Mouse (Mus musculus) lung, embryonic 14.5 days (tissue): ENCODE measurements around the gene Spry1. TPM values are rescaled to one million over a fixed set of nuclear protein-coding genes. Genes with fewer than 3 reads are reported as not detected.

ENCODE experiments used
- ATAC-seq: fragments of 200-750 bp; cut with Nextera tagmentation; 2 replicates; pipeline ENCODE4 v1.8.0; 2017; ENCODE audit warnings: mild to moderate bottlenecking, moderate TSS enrichment, moderate library complexity; ENCODE audit not compliant: insufficient read depth
- DNase-seq: peaks from one replicate; pipeline ENCODE4 v3.0.0-alpha.2; 2015
- H3K27ac ChIP-seq: fragments of 300-500 bp; sonication (generic); 2 replicates; pipeline ENCODE4 v1.5.1; 2014; ENCODE audit warnings: low read depth, mild to moderate bottlenecking, moderate library complexity
- H3K27me3 ChIP-seq: fragments of 300-500 bp; sonication (generic); 2 replicates; pipeline ENCODE4 v1.6.1; 2014; ENCODE audit warnings: low read length, control low read depth; ENCODE audit not compliant: insufficient read depth
- H3K36me3 ChIP-seq: fragments of 300-500 bp; sonication (generic); 2 replicates; pipeline ENCODE4 v1.6.1; 2014; ENCODE audit warnings: control low read depth; ENCODE audit not compliant: insufficient read depth
- H3K4me1 ChIP-seq: fragments of 300-500 bp; sonication (generic); 2 replicates; pipeline ENCODE4 v1.6.1; 2014; ENCODE audit warnings: antibody characterized with exemption, control low read depth; ENCODE audit not compliant: insufficient read depth
- H3K4me2 ChIP-seq: fragments of 300-500 bp; sonication (generic); 2 replicates; pipeline ENCODE4 v1.6.1; 2014; ENCODE audit warnings: mild to moderate bottlenecking
- H3K4me3 ChIP-seq: fragments of 300-500 bp; sonication (generic); 2 replicates; pipeline ENCODE4 v1.5.1; 2014; ENCODE audit warnings: low read depth, low read length
- H3K9ac ChIP-seq: fragments of 300-500 bp; sonication (generic); 2 replicates; pipeline ENCODE4 v1.6.1; 2014
- H3K9me3 ChIP-seq: fragments of 300-500 bp; sonication (generic); 2 replicates; pipeline ENCODE4 v1.6.1; 2016; ENCODE audit warnings: low read depth, low read length, control low read depth
- CTCF ChIP-seq: IDR thresholded peaks from 2 replicates; pipeline ENCODE4 v1.5.1; 2016; ENCODE audit warnings: antibody characterized with exemption, low read depth
- WGBS: fragments of 180-500 bp; shearing (Covaris S2); extraction: QIAGEN DNeasy Blood & Tissue Kit; methylation state at CpG from one replicate; pipeline ENCODE4 v1.1.7; 2014; 5-methylcytosine and 5-hydroxymethylcytosine counted together
- polyA plus RNA-seq: library from polyadenylated mRNA; unstranded; fragments of >200 nt; fragmentation: Nextera tagmentation; extraction: Ambion mirVana; gene quantifications from 2 replicates; pipeline ENCODE4 v1.2.1, GENCODE M21; 2014

Spry1 gene
- polyA plus RNA-seq, 1 experiment from 2014 or later: 17.8 TPM

- no peak for TF ChIP-seq CTCF
- Histone ChIP-seq H3K27me3 (no peaks in the 10 kb centered on the region), H3K9ac (peak overlapping the region; percentile 90), H3K36me3 (peaks cover 34% of the 10 kb centered on the region), H3K4me1 (peaks cover 10% of the 10 kb centered on the region), H3K9me3 (no peaks in the 10 kb centered on the region), H3K4me3 (peak overlapping the region; percentile 84), H3K4me2 (peak overlapping the region; percentile 85), H3K27ac (no peak overlapping the region)
- WGBS: 22% methylated on average over 20 of the region's 20 CpGs
- DNase-seq (peak; percentile 61), ATAC-seq (no peak)
These were observed 2.3 kb downstream of the Spry1 start for GRCm38 (mm10) chr3:37641796-37642680.

DNA sequence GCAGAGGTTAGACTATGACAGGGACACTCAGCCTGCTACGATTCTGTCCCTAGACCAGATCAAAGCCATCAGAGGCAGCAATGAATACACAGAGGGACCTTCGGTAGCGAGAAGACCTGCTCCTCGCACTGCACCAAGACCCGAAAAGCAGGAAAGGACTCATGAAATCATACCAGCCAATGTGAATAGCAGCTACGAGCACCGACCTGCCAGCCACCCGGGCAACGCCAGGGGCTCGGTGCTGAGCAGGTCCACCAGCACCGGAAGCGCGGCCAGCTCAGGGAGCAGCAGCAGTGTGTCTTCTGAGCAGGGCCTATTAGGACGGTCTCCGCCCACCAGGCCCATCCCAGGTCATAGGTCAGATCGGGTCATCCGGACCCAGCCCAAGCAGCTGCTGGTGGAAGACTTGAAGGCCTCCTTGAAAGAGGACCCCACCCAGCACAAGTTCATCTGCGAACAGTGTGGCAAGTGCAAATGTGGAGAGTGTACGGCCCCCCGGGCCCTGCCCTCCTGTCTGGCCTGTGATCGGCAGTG, 3.0 kb downstream of the Spry1 start:
- DNase-seq (no peak), ATAC-seq (no peak)
- peak overlapping the region; percentile 85 for H3K4me2 ChIP-seq
- WGBS: 82% methylated on average over 21 of the region's 21 CpGs
- no peak overlapping the region for H3K27ac ChIP-seq
- H3K9ac ChIP-seq: no peak overlapping the region
- H3K9me3 ChIP-seq: no peaks in the 10 kb centered on the region
- no peak for TF ChIP-seq CTCF
- peak overlapping the region; percentile 84 for H3K4me3 ChIP-seq
- peaks cover 34% of the 10 kb centered on the region for H3K36me3 ChIP-seq
- no peaks in the 10 kb centered on the region for H3K27me3 ChIP-seq
- peaks cover 10% of the 10 kb centered on the region for H3K4me1 ChIP-seq

DNA sequence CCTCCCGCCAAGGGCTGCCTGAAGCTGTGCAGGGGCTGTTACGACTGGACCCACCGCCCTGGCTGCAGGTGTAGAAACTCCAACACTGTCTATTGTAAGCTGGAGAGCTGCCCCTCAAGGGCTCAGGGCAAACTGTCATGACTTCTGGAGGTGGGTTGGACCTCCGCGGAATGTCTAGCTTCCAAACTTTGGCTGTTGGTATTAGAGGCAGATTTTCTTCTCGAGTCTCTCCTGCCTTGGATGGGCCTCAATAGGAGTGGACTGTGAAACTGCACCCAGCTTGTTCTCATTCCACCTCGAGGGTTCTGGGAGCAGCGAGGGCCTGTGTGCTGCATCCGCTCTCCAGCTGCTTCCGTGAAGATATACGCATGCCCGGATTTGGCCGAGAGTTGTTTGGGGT, 3.7 kb downstream of the Spry1 start:
- Histone ChIP-seq H3K27ac (no peak overlapping the region), H3K9me3 (no peaks in the 10 kb centered on the region), H3K4me1 (peaks cover 10% of the 10 kb centered on the region), H3K4me2 (no peak overlapping the region), H3K9ac (no peak overlapping the region), H3K27me3 (no peaks in the 10 kb centered on the region), H3K36me3 (peaks cover 38% of the 10 kb centered on the region), H3K4me3 (no peak overlapping the region)
- TF ChIP-seq CTCF: no peak
- no peak for DNase-seq
- no peak for ATAC-seq
- 78% methylated on average over 13 of the region's 13 CpGs for WGBS

GRCm38 (mm10) chr3:37643903-37644302, 4.2 kb downstream of the Spry1 start:
- peaks cover 10% of the 10 kb centered on the region for H3K4me1 ChIP-seq
- no peaks in the 10 kb centered on the region for H3K27me3 ChIP-seq
- H3K9ac ChIP-seq: no peak overlapping the region
- peaks cover 38% of the 10 kb centered on the region for H3K36me3 ChIP-seq
- 74% methylated on average over 8 of the region's 8 CpGs for WGBS
- ATAC-seq (no peak), DNase-seq (no peak)
- H3K27ac ChIP-seq: no peak overlapping the region
- TF ChIP-seq CTCF: no peak
- H3K4me3 ChIP-seq: no peak overlapping the region
- no peaks in the 10 kb centered on the region for H3K9me3 ChIP-seq
- no peak overlapping the region for H3K4me2 ChIP-seq

DNA sequence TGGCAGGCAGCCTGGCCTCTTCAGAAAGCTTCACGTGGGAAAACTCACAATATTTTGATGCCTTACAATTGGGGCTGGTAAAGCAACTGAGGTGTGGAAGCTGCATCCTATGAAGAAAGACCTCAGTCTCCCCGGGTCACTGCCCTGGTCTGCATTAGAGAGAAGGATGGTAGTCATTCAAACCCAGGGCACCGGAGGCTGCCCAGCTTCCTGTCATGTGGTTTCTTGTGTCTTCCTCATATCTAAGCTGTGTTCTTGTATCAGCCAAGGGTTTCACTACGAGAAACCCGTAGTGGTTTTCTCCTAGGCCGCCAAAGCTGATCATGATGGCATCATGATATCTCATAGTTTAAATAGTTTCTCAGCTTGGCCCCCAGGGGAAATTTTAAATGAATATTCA, 5.3 kb downstream of the Spry1 start:
- H3K4me3 ChIP-seq: no peak overlapping the region
- H3K36me3 ChIP-seq: peaks cover 38% of the 10 kb centered on the region
- no peak overlapping the region for H3K4me2 ChIP-seq
- ATAC-seq (no peak), DNase-seq (no peak)
- H3K27me3 ChIP-seq: no peaks in the 10 kb centered on the region
- no peak overlapping the region for H3K27ac ChIP-seq
- TF ChIP-seq CTCF: no peak
- 73% methylated on average over 6 of the region's 6 CpGs for WGBS
- H3K9ac ChIP-seq: no peak overlapping the region
- no peaks in the 10 kb centered on the region for H3K9me3 ChIP-seq
- H3K4me1 ChIP-seq: peaks cover 10% of the 10 kb centered on the region

DNA sequence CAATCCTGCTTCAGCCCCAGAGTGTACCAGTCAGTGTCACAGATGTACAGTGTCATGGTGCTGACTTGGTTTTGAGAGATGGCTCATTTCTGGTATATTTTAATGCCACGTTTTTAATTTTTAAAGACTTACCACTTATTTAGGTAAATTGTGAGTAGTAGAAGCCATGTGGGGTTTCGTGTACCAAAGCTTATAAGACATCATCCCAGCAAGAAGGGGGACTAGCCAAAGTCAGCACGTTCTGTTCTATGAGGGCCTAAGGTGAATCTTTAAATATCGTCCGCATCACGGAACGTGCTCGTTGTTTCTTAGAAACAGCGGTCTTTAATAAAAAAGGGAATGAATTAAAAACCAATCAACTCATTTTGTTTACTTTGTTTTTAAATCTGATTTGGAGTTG, 6.5 kb downstream of the Spry1 start:
- no peak for TF ChIP-seq CTCF
- 91% methylated on average over 9 of the region's 9 CpGs for WGBS
- DNase-seq: no peak
- Histone ChIP-seq H3K27me3 (no peaks in the 10 kb centered on the region), H3K4me1 (peaks cover 10% of the 10 kb centered on the region), H3K9ac (no peak overlapping the region), H3K4me3 (no peak overlapping the region), H3K9me3 (no peaks in the 10 kb centered on the region), H3K4me2 (no peak overlapping the region), H3K27ac (no peak overlapping the region), H3K36me3 (peaks cover 38% of the 10 kb centered on the region)
- ATAC-seq: no peak

DNA sequence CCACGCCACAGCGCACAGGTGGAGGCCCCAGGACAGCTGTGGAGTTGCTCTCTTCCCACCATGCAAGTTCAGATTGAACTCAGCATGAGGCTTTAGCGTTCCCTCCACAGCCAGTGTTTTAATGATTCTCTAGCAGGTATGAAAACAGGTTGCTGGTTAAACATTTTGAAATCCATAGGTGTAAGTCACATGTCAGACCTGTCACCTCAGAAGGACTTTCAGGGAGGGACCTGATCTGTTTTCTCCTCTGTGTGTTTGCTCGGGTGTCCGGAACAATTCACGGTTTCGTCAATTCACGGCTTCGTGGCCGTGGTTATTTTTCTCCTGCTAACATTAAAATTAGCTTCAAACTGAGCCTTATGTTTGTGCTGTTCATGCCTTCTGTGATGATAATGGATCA, 7.5 kb downstream of the Spry1 start:
- Histone ChIP-seq H3K27ac (no peak overlapping the region), H3K9ac (no peak overlapping the region), H3K36me3 (peaks cover 38% of the 10 kb centered on the region), H3K4me2 (no peak overlapping the region), H3K4me3 (no peak overlapping the region), H3K27me3 (no peaks in the 10 kb centered on the region), H3K9me3 (no peaks in the 10 kb centered on the region), H3K4me1 (peaks cover 10% of the 10 kb centered on the region)
- no peak for ATAC-seq
- no peak for DNase-seq
- TF ChIP-seq CTCF: no peak
- 67% methylated on average over 10 of the region's 10 CpGs for WGBS
